Mouse (Mus musculus): ENCODE data around the gene Ugt1a9.

Ugt1a9 gene

GRCm38 (mm10) chr1:88137264-88137663 is 66.7 kb downstream of the Ugt1a9 start:
- TF ChIP-seq GATA4 (IDR thresholded peaks at IDR 0.05; ENCODE audit: insufficient replicate concordance, low read length) = no peak

- no peak for TF ChIP-seq GATA4 (IDR thresholded peaks at IDR 0.05; ENCODE audit: insufficient replicate concordance, low read length)
Observed at GRCm38 (mm10) chr1:88138145-88138544, 67.5 kb downstream of the Ugt1a9 start.

GRCm38 (mm10) chr1:88158430-88158829 is 87.8 kb downstream of the Ugt1a9 start:
- TF ChIP-seq GATA4 (IDR thresholded peaks at IDR 0.05; ENCODE audit: insufficient replicate concordance, low read length) = no peak

- TF ChIP-seq GATA4 (IDR thresholded peaks at IDR 0.05; ENCODE audit: insufficient replicate concordance, low read length) = no peak
Observed at GRCm38 (mm10) chr1:88165711-88166110, 95.1 kb downstream of the Ugt1a9 start, which contains the start of gene Ugt1a5. Ugt1a5 (plus strand) TSS chr1:88166012.

- 0 out of 2 replicates have a peak, but pooled peaks have one; percentile 35 for TF ChIP-seq GATA4 (IDR thresholded peaks at IDR 0.05; ENCODE audit: insufficient replicate concordance, low read length)
Observed at GRCm38 (mm10) chr1:88172190-88172589, 101.6 kb downstream of the Ugt1a9 start.

- TF ChIP-seq GATA4 (IDR thresholded peaks at IDR 0.05; ENCODE audit: insufficient replicate concordance, low read length) = peak; percentile 27; the same call in 1 of the 2 replicates
Observed at GRCm38 (mm10) chr1:88179657-88180056, 109.1 kb downstream of the Ugt1a9 start.

- no peak for TF ChIP-seq GATA4 (IDR thresholded peaks at IDR 0.05; ENCODE audit: insufficient replicate concordance, low read length)
Observed at GRCm38 (mm10) chr1:88186325-88186935, 115.8 kb downstream of the Ugt1a9 start.

- no peak for TF ChIP-seq GATA4 (IDR thresholded peaks at IDR 0.05; ENCODE audit: insufficient replicate concordance, low read length)
Observed at GRCm38 (mm10) chr1:88192136-88192535, 121.5 kb downstream of the Ugt1a9 start.

- TF ChIP-seq GATA4 (IDR thresholded peaks at IDR 0.05; ENCODE audit: insufficient replicate concordance, low read length) = no peak
Observed at GRCm38 (mm10) chr1:88195687-88196086, 125.1 kb downstream of the Ugt1a9 start.

GRCm38 (mm10) chr1:88197443-88197842 is 126.8 kb downstream of the Ugt1a9 start:
- TF ChIP-seq GATA4 (IDR thresholded peaks at IDR 0.05; ENCODE audit: insufficient replicate concordance, low read length) = no peak

GRCm38 (mm10) chr1:88199996-88200395 is 129.4 kb downstream of the Ugt1a9 start:
- no peak for TF ChIP-seq GATA4 (IDR thresholded peaks at IDR 0.05; ENCODE audit: insufficient replicate concordance, low read length)

- TF ChIP-seq GATA4 (IDR thresholded peaks at IDR 0.05; ENCODE audit: insufficient replicate concordance, low read length) = no peak
Observed at GRCm38 (mm10) chr1:88200456-88200855, 129.9 kb downstream of the Ugt1a9 start, which contains the start of gene Ugt1a2. Ugt1a2 (plus strand) TSS chr1:88200601.

- no peak for TF ChIP-seq GATA4 (IDR thresholded peaks at IDR 0.05; ENCODE audit: insufficient replicate concordance, low read length)
Observed at GRCm38 (mm10) chr1:88205294-88205922, 134.8 kb downstream of the Ugt1a9 start, which contains the start of gene Dnajb3. Dnajb3 (minus strand) TSS chr1:88205782.

- TF ChIP-seq GATA4 (IDR thresholded peaks at IDR 0.05; ENCODE audit: insufficient replicate concordance, low read length) = no peak
Observed at GRCm38 (mm10) chr1:88206843-88207479, 136.4 kb downstream of the Ugt1a9 start.

GRCm38 (mm10) chr1:88211812-88212211 is 141.2 kb downstream of the Ugt1a9 start, which contains the start of gene Ugt1a1:
Ugt1a1 (plus strand) TSS chr1:88211959.
- TF ChIP-seq GATA4 (IDR thresholded peaks at IDR 0.05; ENCODE audit: insufficient replicate concordance, low read length) = no peak

Measured in liver, adult (tissue).